Mouse (Mus musculus): ENCODE measurements around the gene Mipol1.

The Mipol1 gene

DNA sequence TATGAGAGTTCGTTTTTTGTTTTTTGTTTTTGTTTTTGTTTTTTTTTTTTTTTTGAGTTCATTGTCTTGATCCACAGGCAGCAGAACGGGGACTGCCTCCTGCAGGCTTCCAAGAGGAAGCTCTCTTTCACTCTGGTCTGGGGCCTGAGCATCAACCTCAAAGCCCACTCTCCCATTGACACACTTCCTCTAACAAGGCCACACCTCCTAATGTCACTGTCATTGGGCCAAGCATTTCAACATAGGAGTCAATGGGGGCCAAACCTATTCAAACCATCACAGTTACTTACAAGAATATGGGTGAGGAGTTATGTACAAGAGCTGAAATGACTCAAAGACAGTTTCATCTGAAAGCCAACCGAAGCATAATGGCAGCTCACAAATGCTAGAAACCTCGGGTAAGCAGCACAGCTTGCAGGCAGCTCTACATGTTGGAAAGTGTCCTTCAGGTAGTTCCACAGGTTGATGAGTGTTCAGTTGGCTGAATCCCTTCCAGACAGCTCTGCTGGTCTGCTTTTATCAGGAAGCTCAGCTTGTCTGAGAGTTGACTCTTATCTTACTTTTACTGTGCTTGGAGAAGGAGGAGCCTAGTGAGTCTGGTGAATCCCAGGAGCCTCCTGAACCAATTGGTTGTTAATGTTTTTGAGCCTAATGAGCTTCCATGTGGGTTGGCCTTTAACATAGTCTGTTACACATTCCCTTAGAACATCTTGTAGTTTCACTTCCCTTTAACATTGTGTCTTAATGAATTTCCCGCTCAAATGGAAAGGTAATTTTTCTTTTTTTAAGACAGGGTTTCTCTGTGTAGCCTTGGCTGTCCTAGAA lies 13.7 kb downstream of the Mipol1 start:
- DNase-seq (ENCODE audit: low spot score) = no peak

DNA sequence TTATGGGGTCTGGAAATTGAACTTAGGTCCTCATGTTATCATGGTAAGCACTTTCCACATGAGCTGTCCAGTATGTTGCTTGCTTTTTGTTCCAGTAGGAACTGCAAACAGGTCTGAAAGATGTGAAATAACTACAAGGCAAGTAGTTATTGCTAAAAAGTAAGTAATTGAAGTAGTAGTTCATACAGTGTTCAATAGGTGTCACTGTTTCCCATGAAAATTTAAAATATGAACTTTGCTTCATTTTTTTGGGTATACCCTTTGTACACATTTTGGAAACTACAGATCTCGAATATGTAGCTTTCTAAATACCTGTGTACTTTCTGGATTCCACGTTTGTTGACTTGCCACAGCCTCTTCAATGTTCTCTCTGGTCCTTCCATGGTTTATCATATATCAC lies 28.3 kb downstream of the Mipol1 start:
- DNase-seq (ENCODE audit: low spot score) = no peak

DNA sequence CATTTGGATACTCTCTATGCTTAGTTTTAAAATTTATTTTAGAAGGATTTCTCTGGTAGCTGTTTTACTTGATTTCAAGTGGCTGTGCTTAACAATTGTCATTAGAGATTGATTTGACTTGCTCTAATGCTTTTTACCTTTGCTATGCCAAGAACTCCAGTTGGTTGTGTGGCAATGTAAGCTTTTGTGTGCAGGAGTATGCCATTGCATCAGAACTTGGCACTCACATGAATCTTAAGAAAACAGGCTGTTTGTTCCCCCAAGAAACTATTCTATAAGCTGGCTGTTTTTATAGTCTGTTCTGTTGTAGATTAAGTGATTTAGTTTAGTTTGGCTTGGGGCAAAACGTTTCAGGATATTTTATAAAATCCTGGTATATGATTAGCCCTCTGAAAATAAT lies 45.2 kb downstream of the Mipol1 start:
- no peak for DNase-seq (ENCODE audit: low spot score)

DNA sequence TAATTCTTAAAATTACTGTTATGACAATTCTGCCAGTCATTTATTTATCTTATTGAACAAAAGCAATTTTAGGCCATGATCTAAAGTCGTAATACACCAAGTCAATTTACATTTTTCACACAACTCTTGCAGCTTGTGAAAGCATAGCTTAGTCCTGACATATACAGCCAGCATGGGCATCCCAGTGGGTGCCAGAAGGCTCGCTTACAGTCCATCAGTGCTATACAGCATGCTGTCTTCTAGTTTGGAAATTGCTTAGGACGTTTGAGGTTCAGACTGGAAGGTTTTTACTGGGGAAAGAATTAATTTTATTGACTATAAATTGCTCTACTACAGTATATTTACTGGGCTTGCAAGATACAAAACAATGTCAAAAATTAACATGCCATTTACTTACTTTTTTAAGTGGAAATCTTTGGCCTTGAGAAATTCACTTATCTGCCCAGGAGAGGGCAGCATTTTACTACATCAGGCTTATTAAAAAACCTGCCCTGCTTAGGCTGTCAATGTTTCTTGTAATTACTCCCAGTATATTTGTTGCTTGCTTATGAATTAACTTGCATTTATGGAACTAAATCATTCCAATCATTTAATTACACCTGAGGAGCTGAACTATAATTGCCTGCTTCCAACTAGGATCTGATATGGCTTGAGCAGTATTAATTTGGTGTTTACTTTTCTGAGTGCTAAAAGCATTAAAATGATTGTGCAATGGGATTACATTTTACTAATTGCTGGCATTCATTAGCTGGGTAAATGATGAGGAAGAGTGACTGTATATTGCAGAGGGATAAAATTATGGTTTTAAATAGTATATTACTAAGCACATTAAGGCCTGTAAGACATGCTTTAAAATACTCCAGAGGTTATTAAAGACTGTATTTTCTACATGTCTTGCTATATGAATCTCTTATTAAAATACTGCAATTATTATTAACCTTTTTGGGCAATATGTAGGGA lies 51.2 kb downstream of the Mipol1 start:
- no peak for DNase-seq (ENCODE audit: low spot score)

DNA sequence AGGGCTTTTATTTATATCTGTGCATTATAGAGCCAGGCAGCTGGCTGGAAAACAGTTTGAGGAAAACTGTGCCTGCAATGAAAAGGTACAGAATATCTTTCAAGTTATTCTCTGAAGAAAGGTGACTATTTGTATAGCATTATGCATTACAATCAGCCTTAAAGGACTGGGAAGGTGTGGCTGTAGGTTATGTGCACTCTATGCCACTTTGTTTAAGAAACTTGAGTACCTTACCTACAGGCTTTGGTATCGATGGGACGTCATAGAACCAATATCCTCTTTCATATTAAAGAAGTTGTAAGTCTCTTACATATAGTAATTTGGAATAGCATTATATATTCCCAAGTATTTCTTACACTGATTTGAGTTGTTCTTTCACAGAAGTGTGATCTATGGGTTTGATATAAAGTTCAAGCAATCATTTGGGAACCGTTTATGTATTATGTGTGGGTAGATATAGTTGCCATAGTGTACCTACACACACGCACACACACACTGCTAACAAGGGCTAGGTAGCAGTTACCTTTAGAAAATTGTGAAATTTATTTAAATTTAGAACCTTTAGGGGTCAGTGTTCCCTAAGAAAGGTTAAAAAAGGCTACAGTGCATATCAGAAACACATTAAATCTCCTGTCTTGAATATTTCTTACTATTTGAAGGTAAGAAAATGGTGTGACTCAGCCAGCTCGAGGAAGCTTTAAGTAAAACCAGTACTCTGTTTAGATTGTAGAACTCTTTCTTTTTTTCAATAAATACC lies 55.3 kb downstream of the Mipol1 start:
- no peak for DNase-seq (ENCODE audit: low spot score)

DNA sequence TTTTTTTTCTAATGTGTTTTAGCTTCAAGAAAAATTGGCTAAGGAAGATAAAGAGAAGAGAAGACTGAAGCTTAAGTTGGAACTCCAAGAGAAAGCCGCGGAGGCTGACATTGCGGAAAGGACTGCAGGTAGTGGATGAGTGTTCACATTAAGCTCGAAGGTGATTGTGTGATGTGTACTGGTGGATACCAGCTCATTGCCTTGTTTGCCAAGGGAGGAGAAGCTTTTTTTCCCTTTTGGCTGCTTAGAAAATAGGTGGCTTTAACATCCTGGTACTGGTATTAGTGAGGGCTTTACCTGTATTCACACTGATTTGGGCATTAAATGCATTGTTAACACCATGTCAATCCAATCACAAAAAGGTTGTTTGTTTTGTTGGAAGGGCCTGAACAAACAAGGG lies 77.1 kb downstream of the Mipol1 start:
- DNase-seq (ENCODE audit: low spot score) = no peak

DNA sequence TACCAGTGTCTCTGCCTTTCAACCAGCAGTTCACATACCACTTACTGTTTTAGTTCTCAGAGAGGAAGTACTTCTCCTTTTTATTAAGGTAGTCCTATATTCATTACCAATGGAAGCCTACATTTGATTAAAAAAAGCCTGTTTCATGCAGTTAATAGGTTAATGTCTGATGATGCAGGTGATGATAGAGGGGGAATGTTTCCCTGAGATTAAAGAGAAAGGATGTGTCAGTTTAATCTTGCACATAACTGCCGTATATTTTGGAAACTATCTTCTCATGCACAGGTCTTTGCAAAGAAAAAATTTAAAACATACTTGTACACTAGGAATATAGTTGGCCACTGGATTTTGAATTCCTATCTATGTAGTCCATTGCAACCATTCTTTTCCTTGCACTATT lies 77.5 kb downstream of the Mipol1 start:
- no peak for DNase-seq (ENCODE audit: low spot score)

DNA sequence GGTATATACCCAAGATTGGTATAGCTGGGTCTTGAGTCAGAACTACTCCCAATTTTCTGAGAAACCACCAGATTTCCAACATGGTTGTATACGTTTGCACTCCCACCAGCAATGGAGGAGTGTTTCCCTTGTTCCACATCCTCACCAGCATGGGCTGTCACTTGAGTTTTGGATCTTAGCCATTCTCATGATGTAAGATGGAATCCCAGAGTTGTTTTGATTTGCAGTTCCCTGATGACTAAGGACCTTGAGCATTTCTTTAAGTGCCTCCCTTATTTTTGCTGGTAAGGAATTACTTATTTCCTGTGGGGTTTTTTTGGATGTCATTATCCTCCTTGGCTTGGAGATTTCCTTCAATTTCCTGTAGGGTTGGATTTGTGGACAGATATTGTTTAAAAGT lies 108.8 kb downstream of the Mipol1 start:
- no peak for DNase-seq (ENCODE audit: low spot score)

DNA sequence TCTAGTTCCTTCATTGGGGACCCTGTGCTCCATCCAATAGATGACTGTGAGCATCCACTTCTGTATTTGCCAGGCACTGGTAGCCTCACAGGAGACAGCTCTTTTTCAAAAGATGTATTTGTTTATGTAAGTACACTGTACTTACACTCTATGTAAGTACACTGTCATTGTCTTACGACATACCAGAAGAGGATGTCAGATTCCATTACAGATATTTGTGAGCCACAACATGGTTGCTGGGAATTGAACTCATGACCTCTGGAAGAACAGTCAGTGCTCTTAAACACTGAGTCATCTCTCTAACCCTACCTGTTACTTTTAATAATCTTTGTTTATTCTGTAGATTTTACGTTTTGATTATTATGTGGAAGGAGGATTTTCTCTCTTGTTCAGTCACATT lies 109.9 kb downstream of the Mipol1 start:
- no peak for DNase-seq (ENCODE audit: low spot score)

DNA sequence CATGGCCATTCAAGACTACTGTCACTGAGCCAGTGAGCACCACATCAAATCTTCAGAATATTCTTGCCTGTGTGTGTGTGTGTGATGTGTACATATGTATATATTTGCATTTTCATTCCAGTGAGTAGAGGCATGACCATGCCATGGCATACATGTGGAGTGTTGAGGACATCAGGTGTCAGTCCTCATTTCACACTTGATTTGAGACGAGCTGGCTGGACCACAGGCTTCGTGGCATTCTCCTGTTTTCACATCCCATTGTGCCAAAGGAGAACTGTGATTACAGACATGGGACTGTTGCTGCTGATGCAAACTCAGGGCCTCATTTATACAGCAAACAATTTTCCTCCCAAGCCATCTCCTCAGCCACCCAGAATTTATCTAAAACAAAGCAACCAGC lies 132.5 kb downstream of the Mipol1 start:
- DNase-seq (ENCODE audit: low spot score) = no peak

DNA sequence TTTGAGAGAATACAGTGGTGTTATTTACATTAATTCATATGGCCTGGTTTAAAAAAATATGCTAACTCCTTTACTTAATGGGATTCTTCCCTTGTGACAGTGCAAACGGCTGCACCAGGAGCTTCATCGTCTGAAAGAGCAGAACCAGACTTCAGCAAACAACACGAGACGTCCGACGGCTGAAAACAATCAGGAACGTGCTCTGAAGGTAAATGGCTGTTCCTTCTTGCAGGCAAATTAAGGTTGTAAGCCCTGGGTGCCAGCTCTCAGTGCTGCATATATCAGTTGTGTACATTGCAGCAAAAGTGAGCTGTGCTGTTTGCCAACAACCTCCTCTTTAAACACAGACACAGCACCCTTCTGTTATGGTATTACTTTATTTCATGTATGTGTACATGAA lies 133.8 kb downstream of the Mipol1 start:
- DNase-seq (ENCODE audit: low spot score) = no peak

DNA sequence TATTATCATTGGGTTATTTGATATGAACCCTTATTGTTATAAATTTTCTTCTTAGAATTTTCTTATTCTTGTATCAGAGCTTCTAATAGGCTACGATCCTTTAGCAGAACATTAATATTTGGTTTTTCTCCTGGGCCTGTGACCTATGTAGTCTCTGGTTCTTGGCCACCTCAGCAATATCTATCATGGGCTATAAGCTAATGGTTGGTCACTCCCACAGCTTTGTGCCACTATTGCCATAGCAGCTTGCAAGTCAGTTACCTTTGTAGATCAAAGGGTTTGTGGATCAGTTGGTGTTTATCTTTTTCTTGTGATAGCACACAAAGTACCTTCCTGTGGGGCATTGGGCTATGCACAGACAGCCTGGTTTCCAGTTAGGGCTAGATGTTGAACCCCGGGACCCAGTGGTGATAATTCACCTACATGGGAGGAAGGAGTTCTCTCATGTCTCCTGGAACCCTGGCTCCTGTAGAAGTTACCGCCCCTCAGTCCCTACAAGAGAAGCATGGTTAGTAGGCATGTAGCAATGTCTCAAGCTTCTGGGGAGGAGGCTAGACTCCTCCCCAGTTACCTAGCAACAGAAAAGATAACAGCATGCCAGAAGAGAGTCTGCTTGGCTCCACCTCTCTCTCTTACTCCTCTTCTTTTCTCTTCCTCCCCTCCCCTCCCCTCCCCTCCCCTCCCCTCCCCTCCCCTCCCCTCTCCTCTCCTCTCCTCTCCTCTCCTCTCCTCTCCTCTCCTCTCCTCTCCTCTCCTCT lies 141.7 kb downstream of the Mipol1 start:
- no peak for DNase-seq (ENCODE audit: low spot score)

DNA sequence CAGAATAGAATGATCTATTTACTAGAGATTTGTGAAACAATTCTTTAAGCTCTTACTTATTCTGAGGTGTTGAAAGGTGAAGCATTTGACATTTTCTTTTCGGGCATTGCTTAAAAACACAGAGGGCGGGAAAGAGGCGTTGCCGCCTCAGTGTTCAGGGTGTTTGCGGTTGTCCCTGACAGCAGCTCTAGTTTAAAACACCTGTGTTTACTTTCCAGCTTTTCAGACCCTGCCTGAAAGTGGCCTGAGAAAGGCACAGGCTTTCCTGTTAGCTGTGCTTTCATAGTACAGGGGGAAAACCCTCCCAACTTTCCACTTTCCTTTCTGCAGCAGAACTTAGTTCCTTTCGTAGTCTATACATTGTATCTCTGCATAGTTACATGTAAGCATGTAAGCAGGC lies 152.6 kb downstream of the Mipol1 start:
- DNase-seq (ENCODE audit: low spot score) = no peak

DNA sequence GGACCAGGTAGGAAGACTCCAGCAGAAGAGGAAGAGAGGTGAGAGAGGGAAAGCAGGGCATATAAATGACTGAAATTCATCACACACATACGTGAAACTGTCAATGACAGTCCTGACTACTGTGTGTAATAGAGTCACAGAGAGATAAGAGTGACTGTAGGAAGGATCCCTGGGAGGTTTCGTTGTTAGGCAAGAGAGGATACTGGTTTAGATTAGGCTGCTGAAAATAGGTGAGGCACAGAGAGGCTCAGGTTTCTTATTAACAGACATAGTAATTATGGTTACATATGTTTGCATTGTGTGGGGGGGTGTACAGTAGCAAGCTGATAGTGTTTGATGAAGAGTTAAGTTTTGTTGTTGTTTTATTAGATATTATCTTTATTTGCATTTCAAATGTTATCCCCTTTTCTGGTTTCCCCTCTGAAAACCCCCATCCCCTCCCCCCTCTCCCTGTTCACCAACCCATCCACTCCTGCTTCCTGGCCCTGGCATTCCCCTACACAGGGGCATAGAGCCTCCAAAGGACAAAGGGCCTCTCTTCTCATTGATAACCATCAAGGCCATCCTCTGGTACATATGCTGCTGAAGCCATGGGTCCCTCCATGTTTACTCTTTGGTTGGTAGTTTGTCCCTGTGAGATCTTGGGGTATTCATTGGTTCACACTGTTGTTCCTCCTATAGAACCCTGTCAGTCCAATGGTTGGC lies 157.5 kb downstream of the Mipol1 start:
- no peak for DNase-seq (ENCODE audit: low spot score)

DNA sequence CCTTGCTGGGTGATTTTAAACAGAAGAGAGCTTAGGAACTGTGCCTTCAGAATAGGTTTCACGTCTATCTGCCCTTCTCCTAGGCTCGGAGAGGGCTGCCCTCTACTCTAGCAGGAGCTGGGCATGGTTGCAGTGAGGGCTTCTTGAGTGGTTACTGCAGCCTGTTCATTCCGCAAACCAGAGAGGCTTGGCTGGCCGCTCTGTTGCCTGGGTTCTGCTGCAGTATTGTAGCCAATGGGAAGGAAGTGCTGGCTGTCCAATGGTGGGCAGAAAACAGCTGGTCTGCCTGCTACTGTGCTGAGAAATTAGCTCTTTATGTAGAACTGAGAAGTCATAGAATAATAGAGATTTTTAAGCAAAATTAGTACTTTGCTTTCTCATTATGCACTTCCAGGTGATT lies 169.3 kb downstream of the Mipol1 start:
- no peak for DNase-seq (ENCODE audit: low spot score)

DNA sequence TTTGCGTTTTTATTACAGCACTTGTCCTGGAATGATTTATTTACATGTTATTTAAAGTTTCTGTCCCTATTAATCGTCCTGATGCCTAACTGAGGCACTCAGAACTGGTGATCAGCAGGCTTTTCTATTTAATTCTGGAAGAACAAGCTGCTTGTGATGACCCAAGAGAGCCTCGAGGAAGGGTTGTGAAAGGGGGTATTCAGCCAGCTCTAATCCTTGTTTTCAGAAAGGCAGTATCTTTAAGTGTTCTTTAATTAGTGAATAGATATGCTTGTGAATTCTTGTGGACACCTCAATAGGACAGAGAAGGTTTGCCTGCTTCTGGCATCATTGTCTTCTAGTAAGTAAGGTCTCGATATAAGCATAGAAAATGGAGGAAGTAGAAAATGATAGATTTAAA lies 170.0 kb downstream of the Mipol1 start:
- no peak for DNase-seq (ENCODE audit: low spot score)

DNA sequence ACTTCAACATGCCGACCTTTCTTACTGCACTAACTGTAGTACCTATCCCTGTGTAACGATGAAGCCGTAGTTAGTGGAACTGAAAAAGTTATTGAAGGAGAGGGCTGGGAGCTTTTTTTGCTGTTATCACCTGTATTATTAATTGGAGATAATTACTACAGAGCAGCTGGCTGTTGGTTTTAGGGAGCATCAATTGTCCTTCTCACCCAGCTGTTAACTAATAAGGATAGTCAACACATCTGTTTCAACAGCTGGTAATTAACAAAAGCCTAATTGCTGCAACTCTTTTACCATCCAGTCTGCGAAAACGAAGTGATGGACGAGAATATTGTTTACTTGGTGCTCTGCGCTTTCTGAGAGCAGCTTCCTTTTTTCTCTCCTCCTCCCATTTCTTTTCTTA lies 170.9 kb downstream of the Mipol1 start:
- DNase-seq (ENCODE audit: low spot score) = no peak

DNA sequence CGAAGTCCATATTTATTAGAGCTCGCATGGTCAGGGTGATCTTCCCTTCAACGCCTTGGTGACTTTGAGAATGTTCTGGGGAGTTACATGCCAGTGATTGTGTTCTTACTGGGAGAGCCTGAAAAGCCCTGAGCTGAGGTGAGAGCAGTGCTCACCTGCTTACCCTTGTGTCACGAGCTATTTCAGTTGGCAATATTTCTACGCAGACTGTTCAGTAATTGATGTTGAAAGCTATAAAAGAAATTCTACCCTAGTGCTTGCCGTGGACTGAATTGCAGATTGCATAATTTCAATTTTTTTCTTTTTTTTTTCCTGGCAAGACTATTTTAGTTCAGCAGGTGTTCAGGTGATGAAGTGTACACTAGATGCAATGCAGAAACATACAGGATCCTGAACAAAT lies 172.1 kb downstream of the Mipol1 start:
- no peak for DNase-seq (ENCODE audit: low spot score)

DNA sequence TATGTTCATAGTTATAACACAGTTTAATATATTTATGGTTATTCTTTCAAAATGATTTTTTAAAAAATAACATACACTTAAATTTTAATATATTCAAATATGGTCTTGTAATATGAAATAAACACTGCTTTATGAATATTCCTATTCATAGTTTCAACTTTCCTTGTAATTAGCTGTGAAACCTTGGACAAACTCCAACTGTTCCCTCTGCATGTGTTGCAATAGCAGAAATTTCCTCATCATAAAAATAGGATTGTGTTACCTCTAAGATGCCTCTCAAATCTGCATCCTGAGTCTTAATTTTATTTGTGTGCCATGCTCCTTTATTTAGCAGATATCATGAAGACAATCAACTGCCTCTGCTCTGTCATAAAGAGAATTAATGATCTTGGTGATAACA lies 179.7 kb downstream of the Mipol1 start:
- no peak for DNase-seq (ENCODE audit: low spot score)

DNA sequence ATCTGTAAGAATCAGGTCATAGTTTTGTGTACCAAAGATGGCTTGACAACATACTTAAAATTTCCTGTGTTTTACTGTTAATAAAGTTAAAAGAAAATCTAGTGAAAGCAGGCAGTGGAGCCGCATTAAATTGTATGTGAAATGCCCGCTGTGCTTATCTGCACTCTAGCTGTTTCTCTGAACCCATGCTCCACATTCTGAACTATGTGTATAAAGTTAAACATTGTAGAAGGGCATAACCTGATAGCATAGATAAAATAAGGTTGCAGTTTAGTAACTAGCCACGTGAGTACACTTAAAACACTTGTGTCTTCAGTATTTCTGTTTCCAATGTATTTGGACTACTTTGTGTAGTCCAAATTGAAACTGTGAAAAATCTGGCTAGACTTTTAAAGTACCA lies 183.6 kb downstream of the Mipol1 start:
- DNase-seq (ENCODE audit: low spot score) = no peak

DNA sequence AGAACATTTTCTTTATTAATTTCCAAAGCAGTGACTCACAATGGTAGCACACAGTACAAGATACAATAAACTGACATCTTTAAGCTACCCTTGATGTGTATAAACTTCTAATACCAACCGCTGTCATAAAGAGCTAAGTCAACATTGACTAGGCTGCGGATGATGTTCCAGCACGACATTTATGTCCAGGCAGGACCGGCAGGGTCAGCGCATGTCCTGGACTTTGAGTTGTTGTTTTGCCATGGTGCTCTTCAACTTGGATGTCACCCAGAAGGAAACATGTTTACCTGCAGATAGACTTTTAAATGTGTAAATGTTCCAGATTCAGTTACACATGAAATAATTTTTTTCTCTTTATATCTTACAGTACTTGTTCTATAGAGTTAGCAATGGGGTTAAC lies 194.7 kb downstream of the Mipol1 start:
- no peak for DNase-seq (ENCODE audit: low spot score)

Measured in ovary, adult 18-20 months (tissue).